Mouse (Mus musculus) layer of hippocampus, postnatal 14 days (tissue): ENCODE results near the gene Shroom3. TPM values are rescaled to one million over a fixed set of nuclear protein-coding genes. Genes with fewer than 3 reads are reported as not detected.

Source experiments
- DNase-seq, 2 experiments: peaks; one replicate each; pipeline ENCODE4 v3.0.0; 2021 to 2022; ENCODE audit warnings: low spot score in 2 of 2, mixed read lengths in 1 of 2
- total RNA-seq, 2 experiments: library from RNA; stranded (reverse); gene quantifications; 2 replicates each; pipeline ENCODE4 v1.2.3; 2021

The Shroom3 gene
- total RNA-seq, 2 experiments from 2014 or later = 2.8 to 3.0 TPM

DNA sequence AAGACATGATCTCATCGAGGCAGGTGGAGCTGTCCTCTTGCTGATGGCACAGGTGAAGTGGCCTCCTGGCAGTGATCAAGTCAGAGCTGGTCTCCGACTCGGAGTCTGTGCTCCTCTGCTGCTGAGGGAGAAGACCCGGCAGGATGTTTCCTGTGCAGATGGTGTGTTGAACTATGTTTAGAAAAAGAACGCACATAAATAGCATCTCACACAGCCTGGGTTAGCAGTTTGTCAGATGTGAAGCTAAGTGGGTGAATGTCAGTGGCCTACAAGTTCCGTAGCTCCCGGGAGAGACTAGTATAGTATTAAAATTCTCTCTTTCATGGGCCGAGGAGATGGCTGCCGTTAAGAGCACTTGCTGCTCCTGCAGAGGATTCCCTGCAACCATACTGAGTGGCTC, 276.5 kb downstream of the Shroom3 start:
- DNase-seq = peak in 1 of 2 experiments; percentile 22

DNA sequence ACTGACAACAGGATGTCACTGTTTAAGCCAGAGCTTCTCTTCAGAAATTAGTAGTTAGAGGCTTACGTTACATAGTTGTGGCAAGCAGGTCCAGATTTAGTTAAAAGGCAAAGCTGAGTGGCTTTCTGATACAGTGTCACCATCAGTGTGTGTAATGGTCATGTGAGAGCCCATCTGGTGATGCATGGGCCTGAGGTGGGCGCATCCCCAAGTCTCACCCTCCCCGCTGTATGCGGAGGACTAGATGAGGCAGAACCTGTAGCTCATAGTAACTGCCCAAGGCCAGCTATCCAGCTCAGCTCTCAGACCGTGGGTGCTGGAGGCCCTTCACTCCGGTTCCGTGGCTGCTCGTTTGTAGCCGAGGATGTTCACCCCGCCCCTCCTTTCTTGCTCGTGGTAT, 278.1 kb downstream of the Shroom3 start:
- DNase-seq = no peak

DNA sequence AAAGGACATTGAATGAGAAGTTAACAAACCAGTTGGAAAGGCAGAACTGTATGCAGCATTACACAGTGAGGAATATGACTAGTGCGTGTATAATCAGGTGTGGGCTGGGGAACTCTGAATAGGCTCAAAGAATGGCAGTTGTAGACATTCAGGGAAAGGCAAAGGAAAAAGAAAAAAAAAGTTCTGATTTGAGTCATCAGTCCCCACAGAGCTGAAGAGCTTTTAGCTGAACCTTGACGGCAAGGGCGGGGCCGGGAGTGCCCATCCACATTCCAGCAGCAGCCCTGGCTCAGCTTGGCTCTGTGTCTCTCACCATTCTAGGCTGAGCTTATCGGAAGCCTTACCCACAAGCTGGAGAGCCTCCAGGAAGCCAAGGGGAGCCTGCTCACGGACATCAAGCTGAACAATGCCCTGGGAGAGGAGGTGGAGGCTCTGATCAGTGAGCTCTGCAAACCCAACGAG, 278.6 kb downstream of the Shroom3 start:
- DNase-seq = no peak

DNA sequence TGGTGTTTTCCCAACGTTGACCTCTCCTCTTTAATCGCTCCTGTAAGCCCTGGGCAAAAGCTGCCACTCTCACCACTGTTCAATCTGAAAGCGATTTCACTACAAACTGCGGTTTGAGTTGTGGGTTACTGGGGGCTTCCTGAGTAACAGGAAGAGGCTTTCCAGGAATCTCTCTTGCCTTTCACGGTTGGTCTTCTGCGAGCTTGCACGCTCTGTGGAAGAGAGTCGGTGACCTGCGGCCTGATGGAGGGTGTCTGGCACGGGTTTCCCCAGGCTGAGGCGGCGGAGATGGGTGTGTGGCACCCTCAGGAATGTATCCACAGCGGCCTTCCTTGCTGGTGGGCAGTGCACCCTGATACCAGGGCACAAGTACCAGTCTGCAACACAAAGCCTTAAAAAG, 281.5 kb downstream of the Shroom3 start:
- no peak for DNase-seq

DNA sequence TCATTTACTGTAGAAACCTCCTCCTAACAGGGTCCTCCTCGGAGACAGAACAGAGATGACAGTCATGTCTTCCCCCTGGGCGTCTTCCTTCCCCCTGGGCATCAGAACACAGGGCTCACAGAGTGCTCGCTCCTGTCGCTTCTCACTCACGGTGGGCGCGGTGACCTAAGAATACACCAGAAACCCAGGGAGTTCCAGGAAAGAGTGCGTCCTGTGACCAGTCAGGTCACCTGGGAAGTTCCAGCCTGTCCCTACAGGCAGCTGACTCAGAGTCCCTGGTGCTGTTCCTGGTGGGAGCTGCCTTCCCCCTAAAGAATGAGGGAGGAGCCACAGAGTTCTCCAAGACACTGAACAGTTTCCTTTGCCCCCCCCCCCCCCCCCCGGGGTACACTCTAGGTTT, 283.9 kb downstream of the Shroom3 start:
- DNase-seq = no peak

DNA sequence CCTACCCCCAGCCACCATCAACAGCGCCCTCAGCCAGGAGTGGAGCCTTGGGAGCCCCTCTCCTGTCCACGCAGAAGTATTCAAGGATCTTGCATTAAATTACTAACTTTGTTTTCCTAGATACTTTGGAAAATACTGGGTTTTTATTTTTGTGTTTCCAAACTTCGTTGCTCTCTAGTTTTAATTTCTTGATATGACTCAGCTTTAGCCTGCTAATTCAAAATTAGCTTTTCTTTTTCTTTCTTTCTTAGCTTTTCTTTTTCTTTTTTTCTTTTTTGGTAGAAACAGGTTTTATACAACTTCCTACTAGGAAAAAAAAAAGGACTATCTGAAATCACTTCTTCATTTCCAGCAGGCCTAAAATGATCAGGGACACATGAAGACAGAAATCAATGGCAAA, 284.7 kb downstream of the Shroom3 start:
- DNase-seq = no peak

DNA sequence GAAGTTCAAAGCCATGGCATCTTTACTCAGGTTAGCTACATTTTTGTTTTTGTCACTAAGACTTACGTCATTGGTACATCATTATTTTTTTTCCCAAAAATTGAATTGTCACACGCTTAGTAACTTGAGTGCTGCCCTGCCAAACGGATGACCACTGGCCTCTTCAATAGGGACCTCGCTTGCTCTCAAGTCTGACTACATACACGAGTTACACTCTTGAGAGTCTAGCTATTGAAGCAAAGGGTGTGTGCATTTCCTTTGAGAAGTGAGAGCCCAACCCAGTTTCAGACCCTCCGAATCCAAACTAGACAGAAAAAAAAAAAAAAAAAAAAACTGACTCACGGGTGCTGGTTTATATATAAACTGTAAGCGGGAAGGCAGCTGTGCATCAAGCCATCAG, 286.2 kb downstream of the Shroom3 start:
- no peak for DNase-seq

DNA sequence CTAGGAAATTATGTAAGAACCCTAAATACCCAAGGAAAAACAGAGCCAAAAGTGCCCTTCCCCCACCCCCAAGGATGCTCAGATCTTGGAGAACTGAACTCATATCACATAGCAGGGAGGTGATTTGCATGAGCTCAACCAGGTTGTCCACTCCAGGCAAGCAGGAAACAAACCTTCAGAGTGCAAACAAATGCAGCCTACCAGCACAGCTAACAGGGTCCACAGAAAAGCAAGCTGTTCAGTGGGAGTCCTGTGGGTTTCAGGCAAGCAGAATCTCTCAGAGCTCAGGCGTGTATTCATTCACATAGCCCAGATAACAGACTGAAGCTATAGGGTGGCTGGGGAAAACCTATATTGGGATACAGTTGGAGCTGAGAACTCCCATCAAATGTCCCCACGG, 286.7 kb downstream of the Shroom3 start:
- no peak for DNase-seq

DNA sequence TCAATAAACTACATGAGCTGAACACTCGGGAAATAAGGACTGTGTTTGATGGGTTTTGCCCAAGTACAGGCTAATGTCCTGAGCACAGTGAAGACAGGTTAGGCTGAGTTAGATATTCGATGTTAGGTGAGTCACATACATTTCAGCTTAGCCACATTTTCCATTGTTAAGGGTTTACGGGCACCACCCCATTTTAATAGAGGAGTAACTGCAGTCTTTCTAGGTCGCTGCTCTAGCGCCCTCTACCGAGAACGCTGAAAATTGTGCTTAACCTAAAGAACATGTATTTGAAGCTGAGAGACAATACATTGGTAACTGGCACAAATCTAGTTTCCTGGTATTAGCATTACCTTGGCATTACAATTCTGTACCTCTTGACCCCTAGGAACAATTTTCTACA, 287.2 kb downstream of the Shroom3 start:
- DNase-seq = no peak

DNA sequence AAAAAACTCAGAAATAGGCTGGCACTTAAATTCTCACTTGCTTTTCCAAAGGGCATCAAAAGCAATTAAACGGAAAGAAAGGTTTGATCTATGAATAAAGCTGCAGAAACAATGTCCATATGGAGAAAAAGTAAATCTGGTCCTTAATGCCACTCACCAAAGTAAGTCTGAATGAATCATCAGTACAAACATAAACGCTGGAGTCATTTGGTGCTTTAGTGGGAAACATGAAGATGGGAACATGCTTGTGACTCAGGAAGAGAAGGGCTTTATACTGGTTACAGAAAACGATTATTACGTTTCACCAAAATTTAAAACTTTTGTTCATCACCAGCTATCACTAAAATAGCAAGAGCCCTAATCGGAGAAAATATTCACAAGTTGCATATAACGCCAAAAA, 297.2 kb downstream of the Shroom3 start:
- DNase-seq = no peak

DNA sequence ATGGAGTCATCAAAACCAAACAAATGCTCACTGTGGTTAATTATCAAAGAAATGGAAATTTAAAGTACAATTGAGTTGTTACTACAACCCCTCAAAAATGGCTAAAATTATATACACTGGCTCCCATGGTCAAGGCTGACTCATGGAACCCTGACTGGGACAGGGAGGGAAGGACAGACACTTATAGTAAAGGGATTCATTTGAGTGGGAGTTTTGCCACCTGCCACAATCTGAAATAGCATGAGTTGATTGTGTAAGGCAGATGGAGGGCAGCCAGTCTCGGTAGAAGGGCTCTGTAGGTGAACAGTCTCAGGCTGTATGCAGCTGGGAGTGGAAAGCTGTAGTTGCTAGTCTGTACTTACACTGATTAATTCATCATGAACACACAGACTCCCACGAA, 297.6 kb downstream of the Shroom3 start:
- DNase-seq = no peak

DNA sequence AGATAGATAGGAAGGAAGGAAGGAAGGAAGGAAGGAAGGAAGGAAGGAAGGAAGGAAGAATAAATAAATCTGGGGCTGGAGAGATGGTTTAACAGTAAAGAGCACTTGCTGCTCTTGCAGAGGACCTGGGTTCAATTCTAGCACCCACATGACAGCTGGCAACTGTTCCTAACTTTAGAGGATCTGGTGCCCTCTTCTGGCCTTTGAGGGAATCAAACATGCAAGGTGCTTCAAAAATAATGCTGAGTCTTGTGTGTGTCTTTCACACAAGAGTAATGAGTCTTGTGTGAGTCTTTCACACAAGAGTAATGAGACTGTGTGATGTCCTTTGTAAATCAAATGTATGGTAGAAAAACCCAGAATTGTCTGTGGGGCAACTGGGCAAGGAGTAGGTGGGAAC, 299.4 kb downstream of the Shroom3 start:
- DNase-seq = no peak

DNA sequence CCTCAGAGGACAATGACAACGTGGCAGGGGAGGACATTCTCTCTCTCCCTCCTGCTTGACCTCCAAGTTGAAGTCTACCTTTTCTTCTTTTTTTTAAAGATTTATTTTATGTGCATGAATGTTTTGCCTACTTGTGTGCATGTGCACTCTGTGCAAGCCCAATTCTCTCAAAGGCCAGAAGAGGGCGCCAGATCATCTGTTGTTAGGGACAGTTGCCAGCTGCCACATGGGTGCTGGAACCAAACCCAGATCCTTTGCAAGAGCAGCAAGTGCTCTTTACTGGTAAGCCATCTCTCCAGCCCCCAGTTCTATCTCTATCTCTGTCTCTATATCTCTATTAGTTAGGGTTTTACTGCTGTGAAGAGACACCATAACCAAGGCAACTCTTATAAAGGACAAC, 300.7 kb downstream of the Shroom3 start:
- DNase-seq = no peak

DNA sequence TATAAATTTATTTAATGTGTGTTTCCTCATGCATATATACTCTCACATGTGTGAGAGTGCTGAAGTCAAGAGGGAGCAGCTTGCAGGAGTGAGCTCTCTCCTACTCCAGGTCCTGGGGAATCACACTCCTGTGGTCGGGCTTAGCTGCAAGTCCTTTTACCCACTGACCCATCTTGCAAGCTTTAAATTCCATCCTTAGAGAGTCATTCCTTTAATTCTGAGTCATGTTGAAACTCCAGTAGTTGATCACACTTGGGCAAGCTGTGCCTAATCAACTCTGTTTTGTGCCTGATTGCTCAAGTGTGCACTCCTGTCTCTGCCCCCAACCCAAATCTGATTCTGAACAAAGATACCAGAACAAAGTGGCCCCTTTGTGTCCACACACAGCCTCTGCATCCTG, 301.5 kb downstream of the Shroom3 start:
- no peak for DNase-seq

DNA sequence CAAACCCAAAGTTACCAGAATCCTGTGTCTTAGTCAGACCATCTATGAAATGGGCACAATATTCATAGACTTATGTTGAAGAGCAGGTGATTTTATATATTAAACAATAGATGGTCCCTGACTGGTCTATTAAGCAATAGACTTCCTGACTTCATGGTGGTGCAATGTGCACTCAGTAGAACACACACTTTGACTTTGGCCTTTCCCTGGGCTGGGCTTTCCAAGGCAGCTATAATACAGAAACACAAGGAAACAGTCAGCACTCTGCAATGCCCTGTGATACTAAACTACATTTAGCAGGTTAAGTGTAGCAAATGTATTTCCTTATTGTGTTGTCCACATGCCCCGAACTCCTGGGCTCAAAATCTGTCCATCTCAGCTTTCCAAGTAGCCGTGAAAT, 302.2 kb downstream of the Shroom3 start:
- no peak for DNase-seq

DNA sequence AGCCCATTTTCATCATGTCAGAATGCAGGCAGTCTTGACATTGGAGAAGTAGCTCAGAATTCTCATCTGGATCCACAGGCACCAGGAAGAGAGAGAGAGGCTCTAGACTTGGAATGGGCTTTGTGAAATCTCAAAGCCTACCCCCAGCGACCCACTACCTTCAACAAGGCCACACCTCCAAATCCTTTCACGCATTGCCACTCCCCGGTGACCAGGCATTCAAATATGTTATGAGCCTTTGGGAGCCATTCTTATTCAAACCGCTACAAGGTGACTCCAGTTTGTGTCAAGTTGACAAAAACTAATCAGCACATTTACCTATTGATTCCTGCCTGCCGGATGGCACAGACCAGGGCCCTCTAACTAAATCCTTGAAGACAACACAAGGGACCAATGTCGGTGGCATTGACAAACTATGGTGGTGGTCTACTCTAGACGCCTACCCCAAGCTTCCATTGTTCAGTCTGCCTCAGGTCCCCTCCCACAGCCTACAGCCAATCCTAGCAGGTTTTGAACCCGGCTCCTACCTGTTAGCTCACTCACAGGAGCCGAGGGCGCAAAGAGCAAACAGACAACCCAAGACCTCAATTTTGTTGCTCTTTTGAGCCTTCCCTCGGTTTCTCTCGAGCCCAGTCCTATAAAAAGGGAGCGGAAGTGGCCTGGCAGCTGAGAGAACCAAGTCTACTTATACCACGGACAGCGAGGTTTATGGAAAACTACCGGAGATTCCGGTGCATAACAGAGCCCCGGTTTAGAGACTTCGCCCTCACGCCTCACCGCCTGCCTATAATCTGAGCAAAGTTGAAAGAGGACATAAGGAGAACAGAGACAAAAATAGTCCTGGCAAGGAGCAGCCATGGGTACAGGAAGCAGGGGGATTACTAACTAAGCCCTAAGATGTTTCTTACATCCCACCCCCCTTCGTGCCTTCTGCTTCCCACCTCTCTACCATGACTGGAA, 303.7 kb downstream of the Shroom3 start:
- DNase-seq = no peak

DNA sequence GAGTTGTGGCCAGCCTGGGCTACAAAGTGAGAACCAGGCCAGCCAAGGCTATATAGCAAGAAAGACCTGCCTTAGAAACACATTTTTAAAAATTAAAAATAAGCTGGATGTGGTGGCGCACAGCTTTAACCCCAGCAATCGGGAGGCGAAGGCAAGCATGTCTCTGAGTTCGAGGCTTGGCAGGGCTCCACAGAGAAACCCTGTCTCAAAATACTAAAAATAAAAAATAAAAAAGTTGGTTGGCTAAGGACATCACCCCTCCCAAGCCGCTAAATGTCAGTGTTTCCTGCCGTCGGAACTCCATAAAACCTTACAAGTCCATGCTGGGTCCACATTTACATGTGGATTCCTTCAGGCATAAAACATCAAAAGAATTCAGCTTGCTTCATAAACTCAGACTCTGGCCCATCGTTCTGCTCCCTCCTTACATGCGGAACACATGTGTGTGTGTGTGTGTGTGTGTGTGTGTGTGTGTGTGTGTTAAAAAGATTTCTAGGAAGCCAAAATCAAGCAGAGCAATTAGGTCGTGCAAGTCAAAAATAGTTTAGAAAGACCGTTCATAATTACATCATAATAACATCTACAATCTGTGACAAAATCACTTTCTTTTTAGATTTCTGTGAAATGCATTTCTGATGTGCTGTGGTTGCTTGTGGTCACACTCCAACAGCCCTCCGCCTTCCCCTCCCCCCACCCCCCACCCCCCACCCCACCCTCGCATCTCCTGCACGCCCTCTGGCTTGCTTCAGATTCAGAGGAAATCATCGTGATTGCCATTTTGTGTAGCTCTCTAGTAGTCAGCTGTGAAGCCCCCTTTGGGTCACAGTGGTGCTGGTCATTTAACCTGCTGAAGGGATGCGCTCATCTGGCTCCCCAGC, 304.9 kb downstream of the Shroom3 start:
- no peak for DNase-seq

DNA sequence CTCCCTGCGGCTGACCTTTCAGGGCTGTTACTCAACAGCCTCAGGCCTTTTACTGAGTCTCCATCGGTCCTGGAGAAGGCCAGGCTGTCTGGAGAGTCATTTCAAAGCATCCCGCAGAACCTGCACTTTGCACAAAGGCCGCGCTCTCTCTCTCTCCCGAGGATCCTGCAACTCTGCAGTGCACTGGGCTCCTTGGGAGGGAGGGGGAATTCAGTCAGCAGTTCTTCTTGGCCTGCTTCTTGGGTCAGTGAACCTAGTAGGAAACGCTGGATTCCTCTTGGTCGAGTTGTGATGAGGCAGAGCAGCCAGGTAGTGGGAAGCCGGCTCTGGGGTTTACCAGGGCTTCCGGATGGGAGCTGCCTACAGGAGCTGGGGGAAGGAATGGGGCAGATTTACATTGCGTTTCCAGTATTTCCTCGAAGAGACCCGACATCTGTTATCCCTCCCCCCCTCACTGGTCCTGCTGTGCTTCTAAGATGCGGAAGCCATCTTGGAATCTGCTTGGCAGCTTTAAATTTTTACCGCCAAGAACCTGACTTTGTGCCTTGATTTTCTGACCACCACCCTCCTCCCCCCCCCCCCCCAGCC, 305.6 kb downstream of the Shroom3 start:
- no peak for DNase-seq

DNA sequence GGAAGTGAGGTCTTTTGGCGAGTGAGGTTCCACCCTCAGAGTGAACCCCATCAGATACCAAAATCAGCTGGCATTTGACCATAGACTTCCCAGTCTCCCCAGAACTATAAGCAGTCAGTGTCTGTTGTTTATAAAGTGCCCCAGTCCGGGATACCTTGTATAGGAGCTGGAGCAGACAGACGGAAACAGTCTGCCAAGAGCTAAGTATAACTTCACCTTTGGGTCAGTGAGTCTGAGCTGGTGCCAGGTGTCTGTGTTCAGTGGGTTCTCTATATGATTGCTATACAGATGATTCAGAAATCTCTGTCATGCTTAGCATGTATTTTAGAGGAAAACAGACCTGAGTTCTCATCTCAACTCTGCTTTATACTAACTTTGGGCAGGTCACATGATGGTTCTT, 308.9 kb downstream of the Shroom3 start:
- DNase-seq = no peak

DNA sequence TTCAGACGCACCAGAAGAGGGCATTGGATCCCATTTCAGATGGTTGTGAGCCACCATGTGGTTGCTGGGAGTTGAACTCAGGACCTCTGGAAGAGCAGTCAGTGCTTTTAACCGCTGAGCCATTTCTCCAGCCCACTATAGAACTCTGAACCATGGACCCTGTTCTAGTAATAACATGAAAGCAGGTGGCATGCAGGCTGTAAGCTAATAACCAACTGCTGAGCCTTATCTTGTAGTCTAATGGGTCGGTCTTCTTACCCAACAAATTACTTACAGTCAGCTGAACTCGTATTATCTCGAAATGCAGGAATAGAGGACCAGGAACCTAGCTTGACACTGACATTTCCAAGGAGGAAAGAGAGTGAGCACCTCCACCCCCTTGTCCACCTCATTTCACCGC, 311.1 kb downstream of the Shroom3 start:
- no peak for DNase-seq

DNA sequence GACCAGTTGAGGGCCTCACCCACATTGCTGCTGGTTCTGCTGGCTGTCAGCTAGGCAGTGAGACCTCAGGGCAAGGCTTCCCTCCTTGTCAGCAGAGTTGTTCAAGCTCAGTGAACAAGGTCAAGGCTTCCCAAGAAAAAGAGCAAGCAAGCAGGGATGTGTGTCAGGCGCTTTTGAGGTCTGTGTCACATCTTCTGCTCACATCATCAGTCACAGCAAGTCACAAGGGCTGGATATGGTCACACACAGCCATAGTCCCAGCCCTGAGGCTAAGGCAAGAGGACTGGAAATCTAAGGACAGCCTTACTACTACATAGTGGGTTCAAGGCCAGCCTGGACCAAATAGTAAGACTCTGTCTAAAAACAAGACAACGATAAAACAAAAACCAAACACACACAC, 311.6 kb downstream of the Shroom3 start:
- no peak for DNase-seq
